Mouse (Mus musculus) bone marrow macrophage, adult 2 months (primary cell): ENCODE measurements around the gene RPS10-NUDT3.

ENCODE experiments used
- CTCF ChIP-seq: IDR thresholded peaks from 2 replicates; pipeline ENCODE4 v1.5.1; 2012; ENCODE audit warnings: low read depth, mild to moderate bottlenecking, low read length, moderate library complexity
- POLR2A ChIP-seq: IDR thresholded peaks from 2 replicates; pipeline ENCODE4 v1.6.1; 2012; ENCODE audit warnings: mild to moderate bottlenecking, low read depth, low read length, borderline replicate concordance

- TF ChIP-seq CTCF: no peak
- no peak for TF ChIP-seq POLR2A
Measured at GRCm38 (mm10) chr17:27552215-27553201, 82.5 kb downstream of the RPS10-NUDT3 start.
